14 mouse cellular contexts compared by ENCODE assay signal in genomic region chr2:105552092-105552491, GRCm38 (mm10).
"Had no signal": no experiment of that assay in that cellular context is flagged by ENCODE, and none has a peak within 500 bp of the region (broad histone marks: within the 10 kb centered on the region; RNA-seq: fewer than 3 reads in every experiment).

No protein-coding gene starts in this region.

- H3K27me3 ChIP-seq: limb, embryonic 13.5 days; midbrain, embryonic 15.5 days had no signal

- H3K4me2 ChIP-seq: limb, embryonic 13.5 days; midbrain, embryonic 11.5 days; midbrain, embryonic 15.5 days had no signal

- H3K27ac ChIP-seq: left cerebral cortex, adult 2 months; limb, embryonic 13.5 days; liver, embryonic 14.5 days; midbrain, embryonic 15.5 days had no signal

- H3K4me3 ChIP-seq: left cerebral cortex, adult 2 months; limb, embryonic 13.5 days; midbrain, embryonic 15.5 days had no signal

- H3K9me3 ChIP-seq: limb, embryonic 13.5 days; midbrain, embryonic 15.5 days had no signal

- H3K4me1 ChIP-seq: limb, embryonic 13.5 days; midbrain, embryonic 15.5 days had no signal

- ATAC-seq: intestine, postnatal 0 days; midbrain, embryonic 15.5 days had no signal

- H3K36me3 ChIP-seq: limb, embryonic 13.5 days; midbrain, embryonic 15.5 days had no signal

- DNase-seq: kidney, adult 8-10 months; kidney, postnatal 14 days; lung, adult 2 months; lung, postnatal 10 days; lung, postnatal 4 days; right cerebral cortex, adult 18-20 months; right cerebral cortex, postnatal 25 days; thymus, postnatal 36 days had no signal

- H3K9ac ChIP-seq: limb, embryonic 13.5 days; liver, embryonic 14.5 days; midbrain, embryonic 15.5 days had no signal
